Mouse (Mus musculus) stomach, embryonic 16.5 days (tissue): ENCODE data around the gene Anxa1. TPM values are rescaled to one million over a fixed set of nuclear protein-coding genes. Genes with fewer than 3 reads are reported as not detected.

Source experiments
- ATAC-seq: fragments of 200-750 bp; cut with Nextera tagmentation; 2 replicates; pipeline ENCODE4 v1.8.0; 2017; ENCODE audit warnings: moderate number of reproducible peaks, moderate TSS enrichment; ENCODE audit not compliant: insufficient read depth, low FRiP score
- H3K27ac ChIP-seq: fragments of 300-500 bp; sonication (generic); 2 replicates; pipeline ENCODE4 v1.5.1; 2014; ENCODE audit warnings: low read length
- H3K27me3 ChIP-seq: fragments of 300-500 bp; sonication (generic); 2 replicates; pipeline ENCODE4 v1.6.1; 2014; ENCODE audit warnings: low read length, control low read depth, mixed read lengths; ENCODE audit not compliant: control insufficient read depth, insufficient read depth
- H3K36me3 ChIP-seq: fragments of 300-500 bp; sonication (generic); 2 replicates; pipeline ENCODE4 v1.6.1; 2014; ENCODE audit warnings: low read length; ENCODE audit not compliant: control insufficient read depth, insufficient read depth
- H3K4me1 ChIP-seq: fragments of 300-500 bp; sonication (generic); 2 replicates; pipeline ENCODE4 v1.6.1; 2014; ENCODE audit warnings: low read length, control low read depth, mixed read lengths; ENCODE audit not compliant: control insufficient read depth, insufficient read depth
- H3K4me2 ChIP-seq: fragments of 300-500 bp; sonication (generic); 2 replicates; pipeline ENCODE4 v1.6.1; 2014; ENCODE audit warnings: low read depth, low read length, mixed read lengths
- H3K4me3 ChIP-seq: fragments of 300-500 bp; sonication (generic); replicated peaks from 2 replicates; pipeline ENCODE4 v1.5.1; 2014; ENCODE audit warnings: mild to moderate bottlenecking, low read length
- H3K9ac ChIP-seq: fragments of 300-500 bp; sonication (generic); 2 replicates; pipeline ENCODE4 v1.6.1; 2014; ENCODE audit warnings: low read length
- H3K9me3 ChIP-seq: fragments of 300-500 bp; sonication (generic); replicated peaks from 2 replicates; pipeline ENCODE4 v1.6.1; 2016; ENCODE audit warnings: low read length, control low read depth; ENCODE audit not compliant: control insufficient read depth
- WGBS: fragments of 180-500 bp; shearing (Covaris S2); extraction: QIAGEN DNeasy Blood & Tissue Kit; methylation state at CpG from one replicate; pipeline ENCODE4 v1.1.7; 2014; 5-methylcytosine and 5-hydroxymethylcytosine counted together
- polyA plus RNA-seq: library from polyadenylated mRNA; unstranded; fragments of >200 nt; fragmentation: Nextera tagmentation; extraction: Ambion mirVana; gene quantifications from 2 replicates; pipeline ENCODE4 v1.2.1, GENCODE M21; 2015

The Anxa1 gene
- polyA plus RNA-seq, 1 experiment from 2014 or later, result 1,277 TPM

GRCm38 (mm10) chr19:20389245-20389644 is 1.5 kb downstream of the Anxa1 start:
- WGBS, result 57% methylated on average over 6 of the region's 6 CpGs
- H3K4me1 ChIP-seq, result peaks cover 5% of the 10 kb centered on the region; the same call in 1 of the 2 replicates
- no peaks in the 10 kb centered on the region for H3K27me3 ChIP-seq
- peak overlapping the region; percentile 44 for H3K4me2 ChIP-seq
- peak overlapping the region; percentile 89; the same call in 1 of the 2 replicates for H3K27ac ChIP-seq
- no peaks in the 10 kb centered on the region for H3K36me3 ChIP-seq
- H3K9me3 ChIP-seq, result no peaks in the 10 kb centered on the region
- 0 out of 2 replicates have a peak, but pooled peaks have one; percentile 4 for ATAC-seq
- H3K9ac ChIP-seq, result no peak overlapping the region; the same call in 1 of the 2 replicates
- peak overlapping the region; percentile 51 for H3K4me3 ChIP-seq

DNA sequence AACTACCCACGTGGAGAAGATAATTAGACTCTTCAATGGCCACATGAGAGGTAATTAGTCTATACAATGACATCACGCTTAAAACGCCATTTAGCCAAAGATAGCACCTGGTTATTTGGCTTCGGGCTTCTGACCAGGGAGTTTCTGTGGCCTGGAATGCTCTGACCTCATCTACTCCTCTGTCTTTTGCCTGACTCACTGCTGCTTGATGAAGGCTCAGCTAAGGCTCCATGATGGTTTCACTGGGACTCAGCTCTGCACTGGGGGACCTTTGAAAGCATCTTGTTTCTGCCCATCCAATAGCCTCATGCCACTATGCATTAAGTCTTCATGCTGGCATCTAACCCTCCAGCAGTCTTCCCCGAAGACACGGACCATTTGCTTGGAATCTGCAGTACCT is 2.5 kb downstream of the Anxa1 start:
- Histone ChIP-seq H3K27ac (no peak overlapping the region), H3K4me1 (no peaks in the 10 kb centered on the region; the same call in 1 of the 2 replicates), H3K9ac (no peak overlapping the region), H3K27me3 (no peaks in the 10 kb centered on the region), H3K4me2 (peak overlapping the region; percentile 22; the same call in 1 of the 2 replicates), H3K9me3 (no peaks in the 10 kb centered on the region), H3K36me3 (no peaks in the 10 kb centered on the region), H3K4me3 (peak overlapping the region; percentile 19; the same call in 1 of the 2 replicates)
- no peak for ATAC-seq
- WGBS, result 73% methylated on average over 6 of the region's 6 CpGs

- Histone ChIP-seq H3K9me3 (no peaks in the 10 kb centered on the region), H3K4me2 (no peak overlapping the region), H3K4me3 (no peak overlapping the region), H3K27ac (no peak overlapping the region), H3K4me1 (no peaks in the 10 kb centered on the region; the same call in 1 of the 2 replicates), H3K36me3 (0 out of 2 replicates have a peak, but pooled peaks cover 3% of the 10 kb centered on the region), H3K27me3 (no peaks in the 10 kb centered on the region), H3K9ac (no peak overlapping the region)
- WGBS, result 82% methylated on average over 2 of the region's 2 CpGs
- ATAC-seq, result no peak
These were observed 4.4 kb downstream of the Anxa1 start for GRCm38 (mm10) chr19:20386296-20386695.

DNA sequence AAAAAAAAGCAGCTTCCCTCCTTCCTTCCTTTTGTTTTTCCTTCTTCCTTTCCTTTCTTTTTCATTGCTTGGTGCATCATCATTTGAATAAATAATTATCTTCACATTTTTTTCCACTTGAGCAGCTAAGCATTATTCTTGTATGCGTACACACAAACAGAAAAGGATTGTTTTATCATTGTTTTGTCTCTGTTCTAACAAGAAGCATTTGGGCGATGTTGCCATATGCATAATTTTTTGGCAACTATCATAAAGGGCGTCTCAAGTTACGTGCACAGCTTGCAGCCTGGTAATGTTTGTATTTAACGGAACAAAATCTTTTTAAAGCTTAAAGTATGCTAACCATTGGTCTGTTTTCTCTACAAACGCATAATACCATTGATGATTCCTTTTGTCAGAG is 5.1 kb downstream of the Anxa1 start:
- Histone ChIP-seq H3K27me3 (no peaks in the 10 kb centered on the region), H3K27ac (no peak overlapping the region), H3K4me3 (no peak overlapping the region), H3K36me3 (0 out of 2 replicates have a peak, but pooled peaks cover 3% of the 10 kb centered on the region), H3K9me3 (no peaks in the 10 kb centered on the region), H3K9ac (no peak overlapping the region), H3K4me1 (no peaks in the 10 kb centered on the region; the same call in 1 of the 2 replicates), H3K4me2 (no peak overlapping the region)
- WGBS, result 65% methylated on average over 6 of the region's 6 CpGs
- ATAC-seq, result no peak

GRCm38 (mm10) chr19:20381207-20381752 is 9.5 kb downstream of the Anxa1 start:
- 66% methylated on average over 2 of the region's 2 CpGs for WGBS

GRCm38 (mm10) chr19:20370175-20370574 is 20.6 kb downstream of the Anxa1 start:
- Histone ChIP-seq H3K36me3 (no peaks in the 10 kb centered on the region), H3K9ac (no peak overlapping the region), H3K4me1 (no peaks in the 10 kb centered on the region), H3K27ac (no peak overlapping the region), H3K4me2 (no peak overlapping the region), H3K27me3 (no peaks in the 10 kb centered on the region), H3K9me3 (no peaks in the 10 kb centered on the region), H3K4me3 (no peak overlapping the region)
- 69% methylated on average over 2 of the region's 2 CpGs for WGBS
- ATAC-seq, result no peak

More at GRCm38 (mm10) chr19:20381207-20381752, 9.5 kb downstream of the Anxa1 start:
- 0 out of 2 replicates have a peak, but pooled peaks cover 3% of the 10 kb centered on the region for H3K36me3 ChIP-seq
- no peaks in the 10 kb centered on the region for H3K27me3 ChIP-seq
- H3K9me3 ChIP-seq, result no peaks in the 10 kb centered on the region
- H3K4me3 ChIP-seq, result no peak overlapping the region
- no peak for ATAC-seq
- H3K4me1 ChIP-seq, result no peaks in the 10 kb centered on the region
- no peak overlapping the region for H3K9ac ChIP-seq
- H3K4me2 ChIP-seq, result no peak overlapping the region
- no peak overlapping the region for H3K27ac ChIP-seq

DNA sequence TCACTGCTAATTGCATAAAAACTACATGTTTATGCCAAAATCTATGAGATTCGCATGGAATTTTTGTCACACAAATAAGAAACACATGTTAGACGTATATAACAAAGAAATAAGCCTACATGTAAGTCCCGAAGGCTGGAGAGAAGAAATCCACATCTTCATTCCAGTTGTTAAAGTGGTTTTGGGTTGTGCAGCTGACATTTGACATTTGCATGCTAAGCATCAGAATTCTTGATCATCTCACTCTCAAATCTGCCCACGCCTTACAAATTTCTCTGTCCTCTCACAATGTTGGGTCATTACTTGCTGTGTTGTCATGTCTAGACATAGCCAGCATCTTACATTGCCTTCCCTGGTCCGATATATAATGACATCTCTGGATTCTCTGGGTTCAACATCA is 24.2 kb downstream of the Anxa1 start:
- Histone ChIP-seq H3K27me3 (no peaks in the 10 kb centered on the region), H3K4me2 (no peak overlapping the region), H3K9ac (no peak overlapping the region), H3K4me1 (no peaks in the 10 kb centered on the region), H3K27ac (no peak overlapping the region), H3K36me3 (no peaks in the 10 kb centered on the region), H3K9me3 (no peaks in the 10 kb centered on the region), H3K4me3 (no peak overlapping the region)
- WGBS, result 82% methylated on average over 5 of the region's 5 CpGs
- ATAC-seq, result no peak

DNA sequence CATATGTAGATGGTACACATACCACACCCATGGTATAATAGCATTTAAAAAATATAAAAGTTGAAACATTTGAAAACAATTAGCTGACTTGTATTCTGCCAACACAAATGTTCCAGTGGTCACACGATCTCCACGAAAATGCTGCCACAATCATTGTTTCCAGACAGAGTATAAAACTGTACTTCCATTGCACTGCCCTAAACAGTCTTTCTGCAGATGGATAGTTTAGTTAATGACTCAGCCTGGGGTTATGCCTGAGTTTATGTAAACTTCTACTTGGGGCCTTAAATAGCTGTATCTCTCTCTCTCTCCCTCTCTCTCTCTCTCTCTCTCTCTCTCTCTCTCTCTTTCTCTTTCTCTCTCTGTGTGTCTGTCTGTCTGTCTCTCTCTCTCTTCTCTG is 24.7 kb downstream of the Anxa1 start:
- Histone ChIP-seq H3K36me3 (no peaks in the 10 kb centered on the region), H3K4me1 (no peaks in the 10 kb centered on the region), H3K9ac (no peak overlapping the region), H3K27ac (no peak overlapping the region), H3K27me3 (no peaks in the 10 kb centered on the region), H3K9me3 (no peaks in the 10 kb centered on the region), H3K4me3 (no peak overlapping the region), H3K4me2 (no peak overlapping the region)
- 30% methylated on average over 2 of the region's 2 CpGs for WGBS
- ATAC-seq, result peak; percentile 68; the same call in 1 of the 2 replicates

DNA sequence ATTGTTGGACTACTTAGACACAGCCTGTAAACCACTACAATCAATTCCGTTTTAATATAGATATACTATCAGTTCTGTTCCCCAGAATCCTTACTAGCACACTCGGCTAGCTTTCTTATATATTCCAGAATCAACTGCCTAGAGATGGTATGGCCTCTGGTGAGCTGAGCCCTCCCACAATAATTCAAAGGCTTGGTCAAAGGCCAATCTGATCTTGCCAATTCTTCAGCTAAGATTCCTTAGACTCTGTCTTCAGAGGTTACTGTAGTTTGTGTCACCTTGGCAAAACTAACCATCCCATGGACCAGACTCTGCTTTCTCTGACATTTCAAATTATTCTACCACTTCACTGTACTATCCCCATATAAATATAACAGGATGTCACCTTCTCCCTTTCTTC is 25.4 kb downstream of the Anxa1 start:
- no peaks in the 10 kb centered on the region for H3K27me3 ChIP-seq
- no peak overlapping the region for H3K4me2 ChIP-seq
- H3K9ac ChIP-seq, result no peak overlapping the region
- no peaks in the 10 kb centered on the region for H3K9me3 ChIP-seq
- no peaks in the 10 kb centered on the region for H3K4me1 ChIP-seq
- ATAC-seq, result no peak
- H3K27ac ChIP-seq, result no peak overlapping the region
- H3K36me3 ChIP-seq, result no peaks in the 10 kb centered on the region
- H3K4me3 ChIP-seq, result no peak overlapping the region
- 89% methylated on average over 2 of the region's 2 CpGs for WGBS
